ENCODE assay signal across 9 mouse cellular contexts in genomic region chr14:34154601-34155337, GRCm38 (mm10). TPM values are rescaled to one million over a fixed set of nuclear protein-coding genes. Genes with fewer than 3 reads are reported as not detected.
DNase-seq lines count a peak whose midpoint lies in the region; ATAC-seq and TF ChIP-seq lines count a peak whose summit lies in the region.
"Had no signal": no experiment of that assay in that cellular context is flagged by ENCODE, and none has a peak within 500 bp of the region (broad histone marks: within the 10 kb centered on the region; RNA-seq: fewer than 3 reads in every experiment).

No protein-coding gene starts in this region.

- no peak overlapping the region for H3K27ac ChIP-seq in gastrocnemius, adult 2 months
- H3K27ac ChIP-seq in hindbrain, embryonic 11.5 days (ENCODE audit: low read depth, low read length) = no peak overlapping the region
- H3K27ac ChIP-seq in midbrain, embryonic 15.5 days = no peak overlapping the region
- H3K27ac ChIP-seq: liver, embryonic 15.5 days had no signal

- H3K4me1 ChIP-seq in hindbrain, embryonic 11.5 days (replicated peaks; ENCODE audit: control insufficient read depth, insufficient read depth, low read length) = no peaks in the 10 kb centered on the region
- no peaks in the 10 kb centered on the region for H3K4me1 ChIP-seq in midbrain, embryonic 15.5 days

- no peaks in the 10 kb centered on the region for H3K27me3 ChIP-seq in hindbrain, embryonic 11.5 days (ENCODE audit: control insufficient read depth, insufficient read depth, low read length)
- H3K27me3 ChIP-seq in midbrain, embryonic 15.5 days (replicated peaks) = no peaks in the 10 kb centered on the region; the same call in 1 of the 2 replicates
- H3K27me3 ChIP-seq: liver, embryonic 15.5 days had no signal

- peak; percentile 81 for TF ChIP-seq CTCF in gastrocnemius, adult 2 months (IDR thresholded peaks at IDR 0.05)

- H3K4me3 ChIP-seq in gastrocnemius, adult 2 months = no peak overlapping the region
- H3K4me3 ChIP-seq in hindbrain, embryonic 11.5 days (ENCODE audit: low read depth, low read length) = no peak overlapping the region
- H3K4me3 ChIP-seq in midbrain, embryonic 15.5 days = no peak overlapping the region
- H3K4me3 ChIP-seq: liver, embryonic 15.5 days had no signal

- ATAC-seq in hindbrain, embryonic 11.5 days (ENCODE audit: low FRiP score) = peak; percentile 67
- ATAC-seq in midbrain, embryonic 15.5 days (replicated peaks) = peak; percentile 80; the same call in 1 of the 2 replicates

- no peak overlapping the region for H3K9ac ChIP-seq in hindbrain, embryonic 11.5 days (ENCODE audit: low read depth, low read length)
- no peak overlapping the region for H3K9ac ChIP-seq in midbrain, embryonic 15.5 days
- H3K9ac ChIP-seq: liver, embryonic 15.5 days had no signal

- DNase-seq in gastrocnemius, adult 2 months = peak; percentile 66
- DNase-seq in gastrocnemius, postnatal 25 days = no peak
- peak; percentile 57 to 60 for DNase-seq in adrenal gland, adult 18-20 months (ENCODE audit: low spot score in 2 of 2)
- peak; percentile 77 for DNase-seq in embryo, embryonic 10.5 days (ENCODE audit: low spot score)
- peak; percentile 78 for DNase-seq in hindbrain, embryonic 11.5 days (ENCODE audit: low spot score)
- peak; percentile 15 to 66 for DNase-seq in layer of hippocampus, postnatal 25 days (ENCODE audit: extremely low spot score in 1 of 2, low spot score in 1 of 2)
- peak; percentile 27 for DNase-seq in testis, postnatal 14 days (ENCODE audit: low spot score)

- H3K4me2 ChIP-seq in hindbrain, embryonic 11.5 days (replicated peaks; ENCODE audit: low read depth, low read length) = no peak overlapping the region
- no peak overlapping the region for H3K4me2 ChIP-seq in midbrain, embryonic 15.5 days
- H3K4me2 ChIP-seq: liver, embryonic 15.5 days had no signal

- intact Hi-C loops in gastrocnemius, adult 2 months (cut with DNase I) = loop anchor here (5.0 kb wide), 1 partner anchor 72 kb away; no protein-coding TSS in a partner anchor

- WGBS in hindbrain, embryonic 11.5 days = 61% methylated on average over 9 of the region's 9 CpGs
- 60% methylated on average over 9 of the region's 9 CpGs for WGBS in midbrain, embryonic 15.5 days

- no peaks in the 10 kb centered on the region for H3K36me3 ChIP-seq in hindbrain, embryonic 11.5 days (ENCODE audit: control insufficient read depth, insufficient read depth, low read length)
- H3K36me3 ChIP-seq in midbrain, embryonic 15.5 days (replicated peaks) = no peaks in the 10 kb centered on the region
- H3K36me3 ChIP-seq: liver, embryonic 15.5 days had no signal

- H3K9me3 ChIP-seq in hindbrain, embryonic 11.5 days (ENCODE audit: control insufficient read depth, low read length) = no peaks in the 10 kb centered on the region
- no peaks in the 10 kb centered on the region for H3K9me3 ChIP-seq in midbrain, embryonic 15.5 days
- H3K9me3 ChIP-seq: liver, embryonic 15.5 days had no signal

RNA-seq across cellular contexts. Expression of gene Npy4r, which starts 2.5 kb away (rescaled TPM):
- under 1 TPM in 1 of 2 experiments, not detected in 1; 0.06 TPM for total RNA-seq in gastrocnemius, adult 2 months (2021)
- under 1 TPM; 0.13 to 0.27 TPM for total RNA-seq in gastrocnemius, postnatal 25 days (2021)
- under 1 TPM in 1 of 2 experiments, not detected in 1; 0.10 TPM for total RNA-seq in adrenal gland, adult 18-20 months (2021)
- 0.04 TPM in 1 of 2 replicates, not detected in the other for polyA plus RNA-seq in hindbrain, embryonic 11.5 days (2014; fragmentation: Nextera tagmentation; extraction: Ambion mirVana)
- not detected for total RNA-seq in layer of hippocampus, postnatal 25 days (2021)
- polyA plus RNA-seq in midbrain, embryonic 15.5 days (2015; fragmentation: Nextera tagmentation; extraction: Ambion mirVana) = 0.15 and 0.17 TPM in 2 replicates

RNA-seq across cellular contexts. Expression of gene Gprin2, which starts 46.7 kb away (rescaled TPM):
- total RNA-seq in gastrocnemius, adult 2 months (2021) = under 1 TPM; 0.03 to 0.23 TPM
- under 1 TPM; 0.08 to 0.29 TPM for total RNA-seq in gastrocnemius, postnatal 25 days (2021)
- 1 to 10 TPM in 1 of 2 experiments, under 1 TPM in 1; 0.83 to 1.3 TPM for total RNA-seq in adrenal gland, adult 18-20 months (2021)
- polyA plus RNA-seq in hindbrain, embryonic 11.5 days (2014; fragmentation: Nextera tagmentation; extraction: Ambion mirVana) = 0.33 and 0.74 TPM in 2 replicates
- total RNA-seq in layer of hippocampus, postnatal 25 days (2021) = 1 to 10 TPM; 1.6 to 2.8 TPM
- polyA plus RNA-seq in midbrain, embryonic 15.5 days (2015; fragmentation: Nextera tagmentation; extraction: Ambion mirVana) = 9.2 and 9.7 TPM in 2 replicates

RNA-seq across cellular contexts. Expression of gene A630023A22Rik, which starts 52.2 kb away (rescaled TPM):
- total RNA-seq in gastrocnemius, adult 2 months (2021) = not detected
- total RNA-seq in gastrocnemius, postnatal 25 days (2021) = not detected
- total RNA-seq in adrenal gland, adult 18-20 months (2021) = not detected
- not detected in 2 replicates for polyA plus RNA-seq in hindbrain, embryonic 11.5 days (2014; fragmentation: Nextera tagmentation; extraction: Ambion mirVana)
- total RNA-seq in layer of hippocampus, postnatal 25 days (2021) = not detected
- not detected in 2 replicates for polyA plus RNA-seq in midbrain, embryonic 15.5 days (2015; fragmentation: Nextera tagmentation; extraction: Ambion mirVana)
- polyA plus RNA-seq: liver, embryonic 15.5 days had no signal
